Mouse (Mus musculus): ENCODE measurements around the gene Acp1. TPM values are rescaled to one million over a fixed set of nuclear protein-coding genes. Genes with fewer than 3 reads are reported as not detected.

Acp1 gene
- polyA plus RNA-seq, 1 experiment from 2014 or later: 116 TPM

DNA sequence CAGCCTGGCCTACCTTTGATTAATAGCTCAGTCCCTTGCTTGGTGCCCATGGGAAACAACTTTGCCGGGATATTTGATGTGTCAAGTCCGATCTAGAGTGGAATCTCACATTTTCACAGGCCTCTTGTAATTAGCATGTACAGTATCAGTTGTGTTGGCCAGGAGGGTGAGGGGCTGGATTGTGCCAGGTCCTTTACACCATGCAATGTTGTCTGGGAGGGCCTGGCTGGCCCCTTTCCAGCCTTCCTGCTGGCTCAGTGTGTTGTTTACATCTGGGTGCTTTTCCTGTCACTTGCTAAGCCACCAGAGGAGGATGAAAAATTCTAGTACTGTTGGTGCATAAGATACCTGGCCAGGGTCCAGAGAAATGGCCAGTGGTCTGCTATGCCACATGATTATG, 47.0 kb downstream of the Acp1 start:
- no peak overlapping the region for H3K4me3 ChIP-seq
- no peaks in the 10 kb centered on the region for H3K27me3 ChIP-seq (replicated peaks)
- H3K4me2 ChIP-seq: no peak overlapping the region
- H3K36me3 ChIP-seq: no peaks in the 10 kb centered on the region
- peaks cover 14% of the 10 kb centered on the region for H3K4me1 ChIP-seq (replicated peaks)
- H3K9ac ChIP-seq: no peak overlapping the region
- H3K27ac ChIP-seq (ENCODE audit: poor library complexity, severe bottlenecking): no peak overlapping the region
- no peak for ATAC-seq (ENCODE audit: insufficient number of reproducible peaks, low FRiP score)
- 65% methylated on average over 2 of the region's 2 CpGs for WGBS
- H3K9me3 ChIP-seq (replicated peaks): no peaks in the 10 kb centered on the region

- 77% methylated on average over 5 of the region's 5 CpGs for WGBS
- Histone ChIP-seq H3K4me2 (no peak overlapping the region), H3K4me3 (no peak overlapping the region), H3K4me1 (replicated peaks) (no peaks in the 10 kb centered on the region), H3K9ac (no peak overlapping the region), H3K9me3 (replicated peaks) (no peaks in the 10 kb centered on the region), H3K27me3 (replicated peaks) (no peaks in the 10 kb centered on the region), H3K36me3 (no peaks in the 10 kb centered on the region), H3K27ac (ENCODE audit: poor library complexity, severe bottlenecking) (no peak overlapping the region)
- no peak for ATAC-seq (ENCODE audit: insufficient number of reproducible peaks, low FRiP score)
Measured at GRCm38 (mm10) chr12:30856172-30856571, 55.2 kb downstream of the Acp1 start.

GRCm38 (mm10) chr12:30855442-30856159, 55.8 kb downstream of the Acp1 start:
- no peak for ATAC-seq (ENCODE audit: insufficient number of reproducible peaks, low FRiP score)
- no peak overlapping the region for H3K4me3 ChIP-seq
- no peaks in the 10 kb centered on the region for H3K36me3 ChIP-seq
- 69% methylated on average over 6 of the region's 6 CpGs for WGBS
- H3K9me3 ChIP-seq (replicated peaks): no peaks in the 10 kb centered on the region
- no peaks in the 10 kb centered on the region for H3K27me3 ChIP-seq (replicated peaks)
- no peak overlapping the region for H3K9ac ChIP-seq
- H3K4me2 ChIP-seq: no peak overlapping the region
- H3K27ac ChIP-seq (ENCODE audit: poor library complexity, severe bottlenecking): no peak overlapping the region
- H3K4me1 ChIP-seq (replicated peaks): no peaks in the 10 kb centered on the region

- no peak for ATAC-seq (ENCODE audit: insufficient number of reproducible peaks, low FRiP score)
- H3K4me2 ChIP-seq: no peak overlapping the region
- no peak overlapping the region for H3K9ac ChIP-seq
- H3K36me3 ChIP-seq: no peaks in the 10 kb centered on the region
- H3K4me3 ChIP-seq: no peak overlapping the region
- H3K27me3 ChIP-seq (replicated peaks): no peaks in the 10 kb centered on the region
- H3K9me3 ChIP-seq (replicated peaks): no peaks in the 10 kb centered on the region
- no peak overlapping the region for H3K27ac ChIP-seq (ENCODE audit: poor library complexity, severe bottlenecking)
- no peaks in the 10 kb centered on the region for H3K4me1 ChIP-seq (replicated peaks)
- 89% methylated on average over 6 of the region's 6 CpGs for WGBS
Measured at GRCm38 (mm10) chr12:30851871-30852270, 59.5 kb downstream of the Acp1 start.

- no peak overlapping the region for H3K4me3 ChIP-seq
- H3K9ac ChIP-seq: no peak overlapping the region
- no peaks in the 10 kb centered on the region for H3K9me3 ChIP-seq (replicated peaks)
- H3K4me1 ChIP-seq (replicated peaks): no peaks in the 10 kb centered on the region
- no peak for ATAC-seq (ENCODE audit: insufficient number of reproducible peaks, low FRiP score)
- no peak overlapping the region for H3K4me2 ChIP-seq
- no peaks in the 10 kb centered on the region for H3K27me3 ChIP-seq (replicated peaks)
- no peak overlapping the region for H3K27ac ChIP-seq (ENCODE audit: poor library complexity, severe bottlenecking)
- no peaks in the 10 kb centered on the region for H3K36me3 ChIP-seq
- 53% methylated on average over 2 of the region's 2 CpGs for WGBS
Measured at GRCm38 (mm10) chr12:30850902-30851301, 60.5 kb downstream of the Acp1 start.

DNA sequence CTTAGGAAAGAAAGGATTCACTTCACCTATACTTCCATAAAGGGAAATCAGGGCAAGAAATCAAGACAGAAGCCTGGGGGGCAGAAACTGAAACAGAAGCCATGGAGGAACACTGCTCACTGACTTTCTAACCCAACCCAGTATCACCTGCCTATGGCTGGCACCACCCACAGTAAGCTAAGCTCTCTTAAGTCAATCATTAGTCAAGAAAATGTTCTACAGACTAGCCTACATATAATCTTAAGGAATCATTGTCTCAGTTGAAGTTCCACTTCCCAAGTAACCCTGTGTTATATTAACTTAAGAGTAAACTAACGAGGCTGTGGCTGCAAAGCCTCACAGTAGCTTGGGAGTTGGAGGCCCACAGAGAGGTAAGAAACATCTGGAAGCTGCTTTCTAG, 62.9 kb downstream of the Acp1 start:
- Histone ChIP-seq H3K4me1 (replicated peaks) (no peaks in the 10 kb centered on the region), H3K27ac (ENCODE audit: poor library complexity, severe bottlenecking) (no peak overlapping the region), H3K9ac (no peak overlapping the region), H3K4me2 (no peak overlapping the region), H3K4me3 (no peak overlapping the region), H3K36me3 (no peaks in the 10 kb centered on the region), H3K9me3 (replicated peaks) (no peaks in the 10 kb centered on the region), H3K27me3 (replicated peaks) (no peaks in the 10 kb centered on the region)
- 76% methylated on average over 1 of the region's 1 CpGs for WGBS
- ATAC-seq (ENCODE audit: insufficient number of reproducible peaks, low FRiP score): no peak

Other genes with a start within 250 kb of the Acp1 start
- 0.14 TPM in 1 of 2 replicates, not detected in the other for gene Alkal2, start 27.3 kb downstream of the Acp1 start, polyA plus RNA-seq (2016; fragmentation: Nextera tagmentation; extraction: Ambion mirVana)
- 8.1 and 10.5 TPM in 2 replicates for gene Sh3yl1, start 79 bp upstream of the Acp1 start, polyA plus RNA-seq (2016; fragmentation: Nextera tagmentation; extraction: Ambion mirVana)
- 0.81 and 1.2 TPM in 2 replicates for gene Fam110c, start 162.3 kb upstream of the Acp1 start, polyA plus RNA-seq (2016; fragmentation: Nextera tagmentation; extraction: Ambion mirVana)